Mouse (Mus musculus): ENCODE measurements around the gene Esrrg. TPM values are rescaled to one million over a fixed set of nuclear protein-coding genes. Genes with fewer than 3 reads are reported as not detected.
A peak's percentile ranks its signal among the peaks of the same experiment; 100 is the strongest.

Gene Esrrg
- polyA plus RNA-seq, 1 experiment from 2014 or later = 27.1 TPM

DNA sequence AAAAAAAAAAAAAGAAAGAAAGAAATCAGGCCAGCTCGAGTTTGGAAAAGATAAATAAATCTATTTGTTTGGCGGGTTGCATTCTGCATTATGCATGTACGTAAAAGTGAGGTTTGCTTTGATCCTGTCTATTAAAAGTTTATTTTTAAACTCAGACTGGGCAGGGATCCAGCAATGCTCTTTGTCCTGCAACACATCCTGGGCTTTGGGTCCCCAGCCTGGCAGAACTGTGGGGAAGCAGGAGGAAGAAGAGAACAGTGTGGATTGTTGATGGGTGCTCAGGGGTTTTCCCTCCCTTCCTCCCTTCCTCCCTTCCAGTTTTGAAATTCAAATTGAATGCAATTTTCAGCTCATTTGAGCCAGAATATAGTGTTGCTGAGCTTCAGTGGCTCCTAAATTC is 187.0 kb downstream of the Esrrg start:
- ATAC-seq (replicated peaks; ENCODE audit: low FRiP score) = no peak
- H3K9ac ChIP-seq = no peak overlapping the region
- no peaks in the 10 kb centered on the region for H3K27me3 ChIP-seq
- 32% methylated on average over 3 of the region's 3 CpGs for WGBS
- no peak overlapping the region for H3K4me2 ChIP-seq
- H3K36me3 ChIP-seq = no peaks in the 10 kb centered on the region
- no peak overlapping the region for H3K27ac ChIP-seq
- no peak overlapping the region for H3K4me3 ChIP-seq (replicated peaks)
- no peaks in the 10 kb centered on the region for H3K9me3 ChIP-seq (replicated peaks)
- H3K4me1 ChIP-seq = peaks cover 8% of the 10 kb centered on the region; the same call in 1 of the 2 replicates

- Histone ChIP-seq H3K4me2 (no peak overlapping the region), H3K9me3 (replicated peaks) (no peaks in the 10 kb centered on the region), H3K36me3 (no peaks in the 10 kb centered on the region), H3K27ac (no peak overlapping the region), H3K4me3 (replicated peaks) (no peak overlapping the region), H3K4me1 (peaks cover 18% of the 10 kb centered on the region), H3K27me3 (no peaks in the 10 kb centered on the region), H3K9ac (no peak overlapping the region)
- no peak for ATAC-seq (replicated peaks; ENCODE audit: low FRiP score)
- WGBS = 58% methylated on average over 7 of the region's 7 CpGs
Measured at GRCm38 (mm10) chr1:187799300-187799699, 190.7 kb downstream of the Esrrg start.

DNA sequence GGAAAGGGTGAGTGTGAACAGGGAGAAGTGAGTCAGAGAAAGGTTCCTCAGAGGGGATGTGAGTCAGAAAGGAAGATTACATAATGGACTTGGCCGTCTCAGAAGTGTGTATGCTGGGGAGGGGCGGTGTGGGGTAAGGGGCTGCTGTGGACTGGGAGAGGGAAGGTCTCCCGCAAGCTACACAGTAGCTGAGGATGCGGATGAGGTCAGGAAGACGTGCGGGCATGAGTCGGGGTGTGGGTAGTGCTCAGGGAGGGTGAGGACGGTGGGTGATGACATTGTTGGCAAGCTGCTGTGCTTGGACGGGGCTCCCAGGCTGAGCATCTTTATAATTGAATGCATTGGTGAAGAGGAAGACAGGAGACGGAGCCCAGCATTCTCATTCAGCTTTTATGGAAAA is 192.2 kb downstream of the Esrrg start:
- H3K9me3 ChIP-seq (replicated peaks) = no peaks in the 10 kb centered on the region
- no peak overlapping the region for H3K27ac ChIP-seq
- peaks cover 17% of the 10 kb centered on the region for H3K4me1 ChIP-seq
- H3K36me3 ChIP-seq = no peaks in the 10 kb centered on the region
- 76% methylated on average over 10 of the region's 10 CpGs for WGBS
- H3K9ac ChIP-seq = no peak overlapping the region
- no peak overlapping the region for H3K4me3 ChIP-seq (replicated peaks)
- H3K27me3 ChIP-seq = no peaks in the 10 kb centered on the region
- no peak overlapping the region for H3K4me2 ChIP-seq
- no peak for ATAC-seq (replicated peaks; ENCODE audit: low FRiP score)

- no peaks in the 10 kb centered on the region for H3K27me3 ChIP-seq
- no peaks in the 10 kb centered on the region for H3K9me3 ChIP-seq (replicated peaks)
- 44% methylated on average over 5 of the region's 5 CpGs for WGBS
- ATAC-seq (replicated peaks; ENCODE audit: low FRiP score) = no peak
- H3K9ac ChIP-seq = no peak overlapping the region
- H3K36me3 ChIP-seq = no peaks in the 10 kb centered on the region
- no peak overlapping the region for H3K4me2 ChIP-seq
- peak overlapping the region; percentile 57; the same call in 1 of the 2 replicates for H3K27ac ChIP-seq
- H3K4me1 ChIP-seq = peaks cover 35% of the 10 kb centered on the region
- H3K4me3 ChIP-seq (replicated peaks) = no peak overlapping the region
Measured at GRCm38 (mm10) chr1:187803566-187803965, 195.0 kb downstream of the Esrrg start.

- no peak overlapping the region for H3K9ac ChIP-seq
- H3K4me1 ChIP-seq = peaks cover 37% of the 10 kb centered on the region
- no peak overlapping the region for H3K4me3 ChIP-seq (replicated peaks)
- WGBS = 11% methylated on average over 5 of the region's 5 CpGs
- no peaks in the 10 kb centered on the region for H3K9me3 ChIP-seq (replicated peaks)
- no peaks in the 10 kb centered on the region for H3K36me3 ChIP-seq
- no peak overlapping the region for H3K4me2 ChIP-seq
- H3K27me3 ChIP-seq = no peaks in the 10 kb centered on the region
- H3K27ac ChIP-seq = peak overlapping the region; percentile 57; the same call in 1 of the 2 replicates
- no peak for ATAC-seq (replicated peaks; ENCODE audit: low FRiP score)
Measured at GRCm38 (mm10) chr1:187803997-187804396, 195.4 kb downstream of the Esrrg start.

GRCm38 (mm10) chr1:187805001-187805400 is 196.4 kb downstream of the Esrrg start:
- Histone ChIP-seq H3K27ac (no peak overlapping the region), H3K4me3 (replicated peaks) (no peak overlapping the region), H3K36me3 (no peaks in the 10 kb centered on the region), H3K4me2 (no peak overlapping the region), H3K4me1 (peaks cover 37% of the 10 kb centered on the region), H3K9ac (no peak overlapping the region), H3K27me3 (no peaks in the 10 kb centered on the region), H3K9me3 (replicated peaks) (no peaks in the 10 kb centered on the region)
- no peak for ATAC-seq (replicated peaks; ENCODE audit: low FRiP score)
- 81% methylated on average over 6 of the region's 6 CpGs for WGBS

DNA sequence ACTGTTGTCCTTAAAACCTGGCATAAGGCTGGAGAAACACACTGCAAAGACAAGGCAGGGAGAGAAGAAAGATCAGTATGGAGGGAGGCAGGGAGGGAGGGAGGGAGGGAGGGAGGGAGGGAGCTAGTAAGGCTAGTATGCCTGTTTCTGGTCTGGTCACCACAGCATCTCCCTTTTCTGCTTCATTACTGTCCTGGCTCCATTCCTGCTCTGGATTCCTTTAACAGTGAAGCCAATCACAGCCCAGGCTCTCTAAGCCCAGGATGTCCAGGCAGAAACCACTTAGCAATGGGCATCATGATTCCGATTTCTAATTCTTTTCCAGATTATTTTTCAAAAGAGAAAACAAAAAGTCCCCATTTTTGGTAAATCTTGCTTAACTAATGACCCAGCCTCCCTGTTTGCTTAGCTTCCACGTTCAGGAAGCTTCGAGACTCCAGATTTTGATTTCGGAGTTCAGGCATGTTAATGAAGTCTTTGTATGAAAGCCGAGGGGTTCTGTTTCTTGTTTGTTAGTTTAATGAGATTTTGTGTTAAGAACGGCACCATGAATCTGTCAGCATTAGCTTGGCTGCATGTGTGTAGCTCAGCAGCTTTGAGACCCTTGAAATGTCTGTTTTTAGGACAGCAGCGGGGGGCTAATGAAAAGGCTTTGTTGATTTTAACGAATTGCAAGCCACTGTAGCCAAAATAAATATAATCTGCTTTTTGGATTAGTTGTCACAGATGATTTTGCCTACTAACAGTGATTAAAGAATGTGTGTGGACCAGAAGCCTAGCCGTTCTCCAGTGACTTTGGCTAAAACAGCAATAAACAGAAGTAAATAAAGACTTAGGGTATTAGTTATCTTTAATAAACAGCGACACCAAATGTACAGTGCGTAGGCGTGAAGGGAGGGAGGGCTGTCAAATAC is 199.1 kb downstream of the Esrrg start:
- H3K36me3 ChIP-seq = no peaks in the 10 kb centered on the region
- 46% methylated on average over 12 of the region's 12 CpGs for WGBS
- ATAC-seq (replicated peaks; ENCODE audit: low FRiP score) = no peak
- H3K4me1 ChIP-seq = peaks cover 43% of the 10 kb centered on the region
- no peak overlapping the region for H3K4me3 ChIP-seq (replicated peaks)
- no peaks in the 10 kb centered on the region for H3K27me3 ChIP-seq
- H3K9me3 ChIP-seq (replicated peaks) = no peaks in the 10 kb centered on the region
- no peak overlapping the region for H3K4me2 ChIP-seq
- no peak overlapping the region for H3K9ac ChIP-seq
- H3K27ac ChIP-seq = peak overlapping the region; percentile 76; the same call in 1 of the 2 replicates

DNA sequence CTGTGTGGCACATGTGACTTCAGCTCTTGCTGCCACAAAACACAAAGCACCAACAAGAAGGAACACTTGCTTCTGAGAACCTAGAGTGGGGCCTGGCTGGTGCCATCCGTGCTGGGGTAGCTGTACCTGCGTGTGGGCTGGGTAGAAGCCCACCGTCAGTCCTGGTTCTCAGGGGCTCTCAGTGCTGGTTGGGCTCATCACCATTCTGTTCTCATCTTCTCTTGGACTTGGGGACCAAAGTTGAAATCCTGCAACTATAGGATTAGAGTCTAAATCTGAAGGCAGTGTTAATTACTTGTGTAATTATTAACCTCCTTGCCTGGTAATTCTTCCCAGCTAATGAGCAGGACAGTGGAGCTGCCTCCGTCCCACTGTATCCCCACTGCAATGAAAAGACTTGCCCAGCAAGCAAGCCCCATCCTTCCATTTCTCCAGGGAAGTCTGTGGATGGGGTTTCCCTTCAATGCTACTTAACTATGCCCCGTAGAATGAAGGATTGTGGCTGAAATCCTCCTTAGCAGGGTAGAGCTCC is 199.9 kb downstream of the Esrrg start:
- peak; percentile 67 for ATAC-seq (replicated peaks; ENCODE audit: low FRiP score)
- H3K27me3 ChIP-seq = no peaks in the 10 kb centered on the region
- 72% methylated on average over 5 of the region's 5 CpGs for WGBS
- H3K9ac ChIP-seq = no peak overlapping the region
- peak overlapping the region; percentile 76; the same call in 1 of the 2 replicates for H3K27ac ChIP-seq
- peaks cover 39% of the 10 kb centered on the region for H3K4me1 ChIP-seq
- no peak overlapping the region for H3K4me2 ChIP-seq
- no peaks in the 10 kb centered on the region for H3K9me3 ChIP-seq (replicated peaks)
- H3K36me3 ChIP-seq = no peaks in the 10 kb centered on the region
- no peak overlapping the region for H3K4me3 ChIP-seq (replicated peaks)

GRCm38 (mm10) chr1:187809546-187809945 is 201.0 kb downstream of the Esrrg start:
- Histone ChIP-seq H3K9me3 (replicated peaks) (no peaks in the 10 kb centered on the region), H3K36me3 (no peaks in the 10 kb centered on the region), H3K4me1 (peaks cover 28% of the 10 kb centered on the region), H3K4me3 (replicated peaks) (no peak overlapping the region), H3K27me3 (no peaks in the 10 kb centered on the region), H3K9ac (no peak overlapping the region), H3K27ac (no peak overlapping the region), H3K4me2 (no peak overlapping the region)
- no peak for ATAC-seq (replicated peaks; ENCODE audit: low FRiP score)
- 71% methylated on average over 3 of the region's 3 CpGs for WGBS

DNA sequence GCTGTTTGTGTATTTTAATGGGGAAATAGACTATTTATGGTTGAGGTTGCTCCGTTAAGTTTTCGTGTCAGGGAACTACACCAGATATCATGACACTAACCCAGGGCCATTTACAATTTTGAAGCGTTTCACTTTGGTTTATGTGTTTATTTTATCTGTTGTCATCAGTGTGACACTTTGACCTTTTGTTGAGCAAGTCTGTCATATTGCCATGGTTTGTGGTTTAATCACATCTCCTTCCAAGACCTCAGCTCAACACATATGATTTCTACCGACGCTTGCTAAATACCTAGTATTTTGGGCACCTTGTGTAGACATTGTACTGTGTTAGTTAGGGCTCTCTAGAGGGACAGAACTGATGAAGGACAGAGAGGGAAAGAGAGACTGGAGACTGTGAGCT is 210.8 kb downstream of the Esrrg start:
- Histone ChIP-seq H3K36me3 (no peaks in the 10 kb centered on the region), H3K4me2 (no peak overlapping the region), H3K27me3 (no peaks in the 10 kb centered on the region), H3K4me1 (peaks cover 22% of the 10 kb centered on the region), H3K9ac (no peak overlapping the region), H3K9me3 (replicated peaks) (no peaks in the 10 kb centered on the region), H3K27ac (no peak overlapping the region), H3K4me3 (replicated peaks) (no peak overlapping the region)
- no peak for ATAC-seq (replicated peaks; ENCODE audit: low FRiP score)
- WGBS = 91% methylated on average over 5 of the region's 5 CpGs

GRCm38 (mm10) chr1:187821368-187821811 is 212.8 kb downstream of the Esrrg start:
- 33% methylated on average over 13 of the region's 13 CpGs for WGBS
- no peak overlapping the region for H3K4me2 ChIP-seq
- peaks cover 35% of the 10 kb centered on the region for H3K4me1 ChIP-seq
- peak overlapping the region; percentile 86 for H3K27ac ChIP-seq
- no peaks in the 10 kb centered on the region for H3K9me3 ChIP-seq (replicated peaks)
- peak; percentile 86 for ATAC-seq (replicated peaks; ENCODE audit: low FRiP score)
- no peaks in the 10 kb centered on the region for H3K27me3 ChIP-seq
- H3K4me3 ChIP-seq (replicated peaks) = no peak overlapping the region
- no peak overlapping the region for H3K9ac ChIP-seq
- no peaks in the 10 kb centered on the region for H3K36me3 ChIP-seq

DNA sequence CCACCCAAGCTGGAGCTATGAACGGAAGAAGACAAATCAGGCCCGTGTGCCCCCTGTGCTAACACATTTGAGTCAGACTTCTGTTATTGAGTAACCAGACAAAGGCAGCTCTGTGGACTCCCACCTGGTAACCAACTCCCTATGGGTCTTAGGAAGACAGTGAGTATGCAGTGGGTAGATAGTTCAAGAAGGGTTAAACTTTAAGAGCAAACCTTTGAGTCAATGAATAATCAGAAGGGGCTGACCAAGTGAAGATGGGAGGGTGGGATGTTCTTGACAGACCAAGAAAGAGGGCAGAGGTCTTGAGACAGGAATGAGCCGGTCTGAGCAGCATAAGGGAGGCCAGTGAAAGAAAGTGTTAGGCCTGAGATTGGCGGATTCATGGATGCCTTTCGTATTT is 214.8 kb downstream of the Esrrg start:
- no peaks in the 10 kb centered on the region for H3K27me3 ChIP-seq
- WGBS = 65% methylated on average over 5 of the region's 5 CpGs
- no peak overlapping the region for H3K4me3 ChIP-seq (replicated peaks)
- peak; percentile 78 for ATAC-seq (replicated peaks; ENCODE audit: low FRiP score)
- H3K9ac ChIP-seq = no peak overlapping the region
- no peak overlapping the region for H3K4me2 ChIP-seq
- H3K4me1 ChIP-seq = peaks cover 43% of the 10 kb centered on the region
- H3K36me3 ChIP-seq = no peaks in the 10 kb centered on the region
- no peaks in the 10 kb centered on the region for H3K9me3 ChIP-seq (replicated peaks)
- H3K27ac ChIP-seq = peak overlapping the region; percentile 64
